Comparison of ENCODE assay signal across 22 mouse cellular contexts in the genomic region with DNA sequence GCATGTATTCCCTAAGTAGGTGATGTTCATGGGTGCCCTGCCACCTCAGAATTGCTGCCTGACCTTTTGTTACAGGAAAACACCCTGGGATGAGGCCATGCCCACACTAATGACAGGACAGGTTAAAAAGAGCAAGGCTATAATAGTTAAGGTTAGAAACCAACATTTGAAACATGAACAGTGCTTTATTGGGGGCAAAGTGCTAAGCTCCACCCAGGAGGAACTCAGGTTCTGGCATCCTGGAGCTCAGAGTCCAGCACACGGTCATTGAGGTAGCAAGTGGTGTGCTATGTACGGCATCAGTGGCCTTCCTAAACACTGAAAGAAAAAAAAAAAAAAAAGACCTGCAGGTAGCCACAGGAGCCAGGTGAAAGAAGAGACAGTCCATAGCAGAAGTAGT. TPM values are rescaled to one million over a fixed set of nuclear protein-coding genes. Genes with fewer than 3 reads are reported as not detected.
"Had no signal": no experiment of that assay in that cellular context is flagged by ENCODE, and none has a peak within 500 bp of the region (broad histone marks: within the 10 kb centered on the region; RNA-seq: fewer than 3 reads in every experiment).

No protein-coding gene starts in this region.

- H3K4me3 ChIP-seq: lung, embryonic 15.5 days; megakaryocyte, embryonic 14.5 days; midbrain, embryonic 13.5 days; neural tube, embryonic 12.5 days; stomach, embryonic 15.5 days had no signal

- H3K36me3 ChIP-seq: lung, embryonic 15.5 days; midbrain, embryonic 13.5 days; neural tube, embryonic 12.5 days; stomach, embryonic 15.5 days had no signal

- H3K27me3 ChIP-seq: lung, embryonic 15.5 days; midbrain, embryonic 13.5 days; neural tube, embryonic 12.5 days had no signal

- DNase-seq: liver, postnatal 0 days; lung, adult 2 months; lung, postnatal 14 days; lung, postnatal 36 days; retina, postnatal 1 day; right cerebral cortex, adult 18-20 months; right cerebral cortex, postnatal 25 days; right cerebral cortex, postnatal 4 days; thymus, adult 2 months; thymus, postnatal 25 days; thymus, postnatal 4 days had no signal

- H3K9ac ChIP-seq: liver, postnatal 0 days; lung, embryonic 15.5 days; midbrain, embryonic 13.5 days; neural tube, embryonic 12.5 days; stomach, embryonic 15.5 days had no signal

- H3K27ac ChIP-seq: lung, embryonic 15.5 days; macrophage; midbrain, embryonic 13.5 days; neural tube, embryonic 12.5 days; stomach, embryonic 15.5 days; stomach, postnatal 0 days had no signal

- H3K4me2 ChIP-seq: lung, embryonic 15.5 days; midbrain, embryonic 11.5 days; midbrain, embryonic 13.5 days; neural tube, embryonic 12.5 days; stomach, embryonic 15.5 days had no signal

- H3K9me3 ChIP-seq: lung, embryonic 15.5 days; midbrain, embryonic 13.5 days; neural tube, embryonic 12.5 days; stomach, embryonic 15.5 days had no signal

- ATAC-seq: liver, postnatal 0 days; lung, postnatal 0 days; midbrain, embryonic 13.5 days; midbrain, embryonic 16.5 days had no signal

RNA-seq across cellular contexts. Expression of a gene that starts 34.8 kb away (rescaled TPM):
- total RNA-seq: monocyte, adult 5-6 weeks had no signal
- polyA plus RNA-seq: macrophage had no signal
